Mouse (Mus musculus) layer of hippocampus, adult 2 months (tissue): ENCODE data around the gene Syngr1. TPM values are rescaled to one million over a fixed set of nuclear protein-coding genes. Genes with fewer than 3 reads are reported as not detected.

ENCODE experiments used
- DNase-seq, 2 experiments: peaks; one replicate each; pipeline ENCODE4 v3.0.0; 2022; ENCODE audit warnings: low spot score in 2 of 2
- H3K27ac ChIP-seq: fragments of 200-600 bp; 2 replicates; pipeline ENCODE4 v1.8.1; 2022
- H3K4me3 ChIP-seq: fragments of 200-600 bp; 2 replicates; pipeline ENCODE4 v1.8.1; 2022; ENCODE audit warnings: mild to moderate bottlenecking
- CTCF ChIP-seq: fragments of 200-600 bp; conservative IDR thresholded peaks from 2 replicates; pipeline ENCODE4 v1.8.1; 2022; ENCODE audit warnings: antibody characterized with exemption, mild to moderate bottlenecking, moderate library complexity
- total RNA-seq, 2 experiments: library from RNA; stranded (reverse); gene quantifications; 2 replicates each; pipeline ENCODE4 v1.2.3; 2021

Gene Syngr1
- total RNA-seq, 2 experiments from 2014 or later, result 356 to 380 TPM

- TF ChIP-seq CTCF, result no peak
- DNase-seq, result no peak
- Histone ChIP-seq H3K4me3 (no peak overlapping the region), H3K27ac (peak overlapping the region; percentile 79)
Observed at GRCm38 (mm10) chr15:80099477-80099876, 8.3 kb downstream of the Syngr1 start.

- no peak overlapping the region for H3K4me3 ChIP-seq
- peak overlapping the region; percentile 79 for H3K27ac ChIP-seq
- no peak for TF ChIP-seq CTCF
- DNase-seq, result no peak
Observed at GRCm38 (mm10) chr15:80100196-80100595, 9.1 kb downstream of the Syngr1 start.

DNA sequence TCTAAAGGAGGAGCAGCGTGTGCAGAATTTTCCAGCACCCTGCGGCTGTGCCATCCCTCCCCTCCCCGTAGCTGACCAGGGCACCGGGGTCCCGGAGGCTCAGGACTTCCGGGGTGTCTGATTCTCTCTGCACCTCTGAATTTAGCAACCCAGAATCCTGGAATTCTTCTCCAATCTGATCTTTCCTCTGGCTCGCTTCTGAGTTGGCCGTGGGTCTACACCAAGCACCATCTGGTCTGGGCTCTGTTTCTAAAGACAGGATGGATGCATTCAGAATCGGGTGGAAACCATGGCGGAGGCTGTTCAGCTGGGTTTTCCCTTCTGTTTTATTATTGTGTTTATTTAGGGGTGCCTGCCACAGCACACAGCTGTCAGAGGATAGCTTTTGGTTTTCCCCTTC, 9.7 kb downstream of the Syngr1 start:
- peak overlapping the region; percentile 79 for H3K27ac ChIP-seq
- DNase-seq, result peak; percentile 65 to 82

GRCm38 (mm10) chr15:80101503-80101902, 10.4 kb downstream of the Syngr1 start:
- no peak for TF ChIP-seq CTCF
- DNase-seq, result no peak
- Histone ChIP-seq H3K4me3 (peak overlapping the region; percentile 13; the same call in 1 of the 2 replicates), H3K27ac (peak overlapping the region; percentile 79)

More for the DNA sequence above, 9.7 kb downstream of the Syngr1 start:
- no peak overlapping the region; the same call in 1 of the 2 replicates for H3K4me3 ChIP-seq
- no peak for TF ChIP-seq CTCF

GRCm38 (mm10) chr15:80102495-80102894, 11.4 kb downstream of the Syngr1 start:
- H3K4me3 ChIP-seq, result no peak overlapping the region
- H3K27ac ChIP-seq, result no peak overlapping the region
- no peak for TF ChIP-seq CTCF
- DNase-seq, result no peak

GRCm38 (mm10) chr15:80105490-80106410, 14.6 kb downstream of the Syngr1 start:
- no peak overlapping the region for H3K4me3 ChIP-seq
- H3K27ac ChIP-seq, result peak overlapping the region; percentile 15; the same call in 1 of the 2 replicates
- no peak for DNase-seq
- TF ChIP-seq CTCF, result peak; percentile 55

GRCm38 (mm10) chr15:80107143-80107542, 16.0 kb downstream of the Syngr1 start:
- no peak for DNase-seq
- no peak for TF ChIP-seq CTCF
- Histone ChIP-seq H3K27ac (no peak overlapping the region), H3K4me3 (no peak overlapping the region)

DNA sequence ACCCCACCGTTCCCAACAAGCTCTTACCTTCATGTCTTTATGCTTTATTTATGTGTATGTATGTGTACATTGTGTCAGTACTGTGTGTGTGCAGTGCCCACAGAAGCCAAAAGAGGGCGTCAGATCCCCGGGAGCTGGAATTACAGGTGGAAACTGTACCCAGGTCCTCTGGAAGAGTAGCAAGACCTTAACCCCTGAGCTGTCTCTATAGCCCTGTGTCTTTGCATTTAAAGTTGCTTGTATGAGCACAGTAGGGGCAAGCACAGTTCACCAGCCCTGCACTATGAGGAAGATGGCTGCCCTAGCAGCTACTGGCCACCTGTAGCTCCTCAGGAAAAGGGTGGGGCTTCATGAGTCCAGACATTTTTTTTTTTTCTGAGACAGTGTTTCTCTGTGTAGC, 16.4 kb downstream of the Syngr1 start:
- no peak overlapping the region for H3K4me3 ChIP-seq
- no peak overlapping the region for H3K27ac ChIP-seq
- no peak for DNase-seq
- peak; percentile 47 for TF ChIP-seq CTCF

DNA sequence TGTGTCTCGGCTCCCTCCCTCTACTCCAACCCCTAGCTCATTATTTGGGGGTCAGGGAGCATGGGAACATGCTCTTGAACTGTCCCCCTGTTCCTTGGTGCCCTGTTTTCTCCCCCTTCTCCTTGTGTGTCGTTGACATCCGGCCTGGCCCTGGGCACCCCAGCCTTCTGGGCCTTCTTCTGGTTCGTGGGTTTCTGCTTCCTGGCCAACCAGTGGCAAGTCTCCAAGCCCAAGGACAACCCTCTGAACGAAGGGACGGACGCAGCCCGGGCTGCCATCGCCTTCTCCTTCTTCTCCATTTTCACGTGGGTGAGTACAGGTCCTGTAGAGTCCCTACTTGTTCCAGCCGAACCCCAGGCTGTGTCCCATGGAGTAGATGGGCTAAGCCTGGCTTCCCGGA, 20.3 kb downstream of the Syngr1 start:
- no peak overlapping the region for H3K27ac ChIP-seq
- no peak for DNase-seq
- TF ChIP-seq CTCF, result no peak
- H3K4me3 ChIP-seq, result no peak overlapping the region

- H3K27ac ChIP-seq, result no peak overlapping the region
- peak; percentile 68 for TF ChIP-seq CTCF
- no peak overlapping the region for H3K4me3 ChIP-seq
- no peak for DNase-seq
Observed at GRCm38 (mm10) chr15:80112499-80112898, 21.4 kb downstream of the Syngr1 start.

GRCm38 (mm10) chr15:80114414-80114813, 23.3 kb downstream of the Syngr1 start:
- no peak overlapping the region for H3K27ac ChIP-seq
- DNase-seq, result no peak
- no peak for TF ChIP-seq CTCF
- H3K4me3 ChIP-seq, result no peak overlapping the region

DNA sequence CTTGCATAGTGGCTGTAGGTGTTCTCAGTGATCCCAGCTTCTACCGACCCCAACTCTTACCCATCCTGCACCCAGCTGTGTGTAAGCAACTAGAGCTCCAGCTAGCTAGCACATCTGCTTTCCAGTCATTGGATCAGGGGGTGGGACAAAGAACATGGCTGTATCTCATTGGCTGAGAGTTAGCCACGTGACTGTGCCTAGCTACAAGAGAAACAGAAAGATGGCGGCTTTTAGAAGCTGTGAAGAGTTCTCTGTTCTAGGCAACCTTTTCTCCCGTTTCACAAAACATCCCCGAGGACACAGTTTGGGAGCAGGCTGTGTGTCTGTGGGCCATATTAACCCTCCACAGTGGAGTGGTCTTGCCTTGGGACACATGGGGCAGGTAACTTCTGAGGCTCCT, 24.1 kb downstream of the Syngr1 start:
- no peak for DNase-seq
- Histone ChIP-seq H3K27ac (no peak overlapping the region), H3K4me3 (no peak overlapping the region)
- TF ChIP-seq CTCF, result no peak

DNA sequence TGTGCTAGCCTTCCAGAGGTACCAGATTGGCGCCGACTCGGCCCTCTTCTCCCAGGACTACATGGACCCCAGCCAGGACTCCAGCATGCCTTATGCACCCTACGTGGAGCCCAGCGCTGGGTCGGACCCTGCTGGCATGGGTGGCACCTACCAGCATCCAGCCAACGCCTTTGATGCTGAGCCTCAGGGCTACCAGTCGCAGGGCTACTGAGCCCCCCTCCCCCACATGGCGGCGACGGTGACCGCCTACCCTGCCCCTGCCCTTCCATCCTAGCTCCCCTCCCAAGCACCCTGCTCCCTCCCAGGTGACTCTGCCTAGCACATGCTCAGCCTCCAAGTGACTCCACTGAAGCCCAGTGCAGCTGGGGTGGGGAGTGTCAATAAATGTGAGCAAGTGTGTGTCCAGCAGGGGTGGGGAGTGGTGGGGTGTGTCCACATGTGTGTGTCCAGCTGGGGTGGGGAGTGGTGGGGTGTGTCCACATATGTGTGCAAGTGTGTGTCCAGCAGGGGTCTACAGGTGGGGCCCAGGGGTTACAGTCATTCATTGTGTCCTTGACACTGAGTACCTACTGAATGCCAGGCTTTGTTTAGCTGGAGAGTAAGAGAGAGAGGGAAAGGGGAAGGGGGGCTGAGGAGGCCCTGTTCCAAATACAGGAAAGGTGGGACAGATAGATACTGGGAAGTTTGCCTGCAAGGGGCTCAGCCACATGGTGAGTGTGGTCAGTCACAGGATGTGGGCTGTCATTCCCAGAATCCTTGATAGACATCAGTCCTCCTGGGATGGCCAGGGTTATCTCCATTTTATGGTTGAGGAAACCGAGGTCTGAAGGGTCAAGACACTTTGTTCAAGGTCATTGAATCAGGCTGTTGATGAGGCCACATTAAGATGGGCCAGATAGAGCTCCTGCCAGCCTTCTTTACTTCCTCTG, 25.0 kb downstream of the Syngr1 start:
- TF ChIP-seq CTCF, result no peak
- no peak for DNase-seq

More for the DNA sequence above, 25.0 kb downstream of the Syngr1 start:
- Histone ChIP-seq H3K27ac (no peak overlapping the region), H3K4me3 (no peak overlapping the region)
